Mouse (Mus musculus) liver, embryonic 14.5 days (tissue): Measurements from ENCODE around the gene Sh3gl3. TPM values are rescaled to one million over a fixed set of nuclear protein-coding genes. Genes with fewer than 3 reads are reported as not detected.

Experiments used
- ATAC-seq: fragments of 200-750 bp; cut with Nextera tagmentation; 2 replicates; pipeline ENCODE4 v1.8.0; 2017; ENCODE audit warnings: moderate number of reproducible peaks, mild to moderate bottlenecking, moderate library complexity; ENCODE audit not compliant: insufficient read depth
- DNase-seq, 3 experiments: peaks; one replicate each; pipeline ENCODE4 v3.0.0-alpha.2; 2012 to 2013; ENCODE audit warnings: low read depth in 3 of 3, low spot score in 3 of 3
- H3K27ac ChIP-seq: fragments of 300-500 bp; sonication (generic); 2 replicates; pipeline ENCODE4 v1.5.1; 2014; ENCODE audit warnings: moderate library complexity, mild to moderate bottlenecking, control low read depth, inconsistent platforms
- H3K27me3 ChIP-seq: fragments of 300-500 bp; sonication (generic); 2 replicates; pipeline ENCODE4 v1.6.1; 2014; ENCODE audit warnings: mild to moderate bottlenecking, low read length, moderate library complexity; ENCODE audit not compliant: control insufficient read depth, insufficient read depth
- H3K36me3 ChIP-seq: fragments of 300-500 bp; sonication (generic); replicated peaks from 2 replicates; pipeline ENCODE4 v1.6.1; 2014; ENCODE audit warnings: low read depth; ENCODE audit not compliant: control insufficient read depth, insufficient read depth
- H3K4me1 ChIP-seq, 2 experiments: fragments of 200-500 bp in 1 of 2; fragments of 300-500 bp in 1 of 2; sonication (generic) in 1 of 2; replicated peaks; 2 replicates each; pipeline ENCODE4 v1.6.1; 2012 to 2014; ENCODE audit warnings: antibody characterized with exemption in 1 of 2, inconsistent platforms in 1 of 2, low read length in 1 of 2; ENCODE audit not compliant: control insufficient read depth in 2 of 2, insufficient read depth in 2 of 2
- H3K4me2 ChIP-seq: fragments of 300-500 bp; sonication (generic); 2 replicates; pipeline ENCODE4 v1.6.1; 2014; ENCODE audit warnings: low read depth, mild to moderate bottlenecking, control low read depth, moderate library complexity
- H3K4me3 ChIP-seq, 2 experiments: fragments of 200-500 bp in 1 of 2; fragments of 300-500 bp in 1 of 2; sonication (generic) in 1 of 2; 2 replicates each; pipeline ENCODE4 v1.5.1; 2012 to 2014; ENCODE audit warnings: low read depth in 2 of 2, low read length in 2 of 2, mild to moderate bottlenecking in 2 of 2, control low read depth in 1 of 2, inconsistent platforms in 1 of 2, moderate library complexity in 1 of 2; ENCODE audit not compliant: insufficient read depth in 1 of 2
- H3K9ac ChIP-seq: fragments of 300-500 bp; sonication (generic); replicated peaks from 2 replicates; pipeline ENCODE4 v1.6.1; 2014; ENCODE audit warnings: mild to moderate bottlenecking, control low read depth, moderate library complexity
- H3K9me3 ChIP-seq: fragments of 300-500 bp; sonication (generic); 2 replicates; pipeline ENCODE4 v1.6.1; 2016; ENCODE audit warnings: low read length, mixed read lengths; ENCODE audit not compliant: control insufficient read depth
- CTCF ChIP-seq: IDR thresholded peaks from 2 replicates; pipeline ENCODE4 v1.5.1; 2016; ENCODE audit warnings: antibody characterized with exemption, low read depth, control low read depth
- EP300 ChIP-seq: IDR thresholded peaks from 2 replicates; pipeline ENCODE4 v1.6.1; 2016; ENCODE audit warnings: antibody characterized with exemption, low read depth
- WGBS: fragments of 180-500 bp; shearing (Covaris S2); extraction: QIAGEN DNeasy Blood & Tissue Kit; methylation state at CpG from one replicate; pipeline ENCODE4 v1.1.7; 2014; ENCODE audit not compliant: insufficient replicate concordance; 5-methylcytosine and 5-hydroxymethylcytosine counted together
- polyA plus RNA-seq, 2 experiments: library from polyadenylated mRNA; depleted of rRNA in 1 of 2; stranded (reverse) in 1 of 2; unstranded in 1 of 2; fragments of >200 nt; fragmentation: Nextera tagmentation in 1 of 2; extraction: Ambion mirVana in 1 of 2; gene quantifications; 2 replicates each; pipeline versions ENCODE4 v1.2.1 to v1.2.3; 2012 to 2014

The Sh3gl3 gene
- polyA plus RNA-seq, 2 experiments = 0.09 to 0.13 TPM

DNA sequence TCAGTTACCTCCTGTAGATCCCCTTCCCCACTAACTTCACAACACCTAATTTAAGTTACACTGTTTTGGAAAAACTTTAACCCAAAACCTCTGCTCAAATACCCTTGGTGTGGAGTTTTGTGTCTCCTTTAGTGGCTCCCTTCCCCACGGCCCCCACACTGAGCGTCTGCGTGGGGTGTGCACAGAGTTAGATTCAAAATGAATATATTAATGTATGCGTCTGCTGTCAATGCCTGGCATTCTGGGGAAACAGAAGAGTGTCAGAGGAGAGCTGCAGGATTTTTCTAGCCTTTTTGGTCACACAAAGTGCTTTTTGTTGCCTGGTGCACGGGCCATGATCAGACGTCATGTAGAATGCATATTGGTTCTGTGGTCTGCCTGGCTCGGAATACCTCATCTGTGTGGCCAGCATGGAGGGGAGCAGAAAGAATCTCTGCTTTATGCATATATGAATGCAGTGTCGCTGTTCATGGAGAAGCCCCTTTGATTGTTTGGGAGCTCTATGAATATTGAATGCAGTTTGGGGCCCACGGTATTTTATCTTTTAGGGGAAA, 47.8 kb downstream of the Sh3gl3 start:
- H3K36me3 ChIP-seq = no peaks in the 10 kb centered on the region

DNA sequence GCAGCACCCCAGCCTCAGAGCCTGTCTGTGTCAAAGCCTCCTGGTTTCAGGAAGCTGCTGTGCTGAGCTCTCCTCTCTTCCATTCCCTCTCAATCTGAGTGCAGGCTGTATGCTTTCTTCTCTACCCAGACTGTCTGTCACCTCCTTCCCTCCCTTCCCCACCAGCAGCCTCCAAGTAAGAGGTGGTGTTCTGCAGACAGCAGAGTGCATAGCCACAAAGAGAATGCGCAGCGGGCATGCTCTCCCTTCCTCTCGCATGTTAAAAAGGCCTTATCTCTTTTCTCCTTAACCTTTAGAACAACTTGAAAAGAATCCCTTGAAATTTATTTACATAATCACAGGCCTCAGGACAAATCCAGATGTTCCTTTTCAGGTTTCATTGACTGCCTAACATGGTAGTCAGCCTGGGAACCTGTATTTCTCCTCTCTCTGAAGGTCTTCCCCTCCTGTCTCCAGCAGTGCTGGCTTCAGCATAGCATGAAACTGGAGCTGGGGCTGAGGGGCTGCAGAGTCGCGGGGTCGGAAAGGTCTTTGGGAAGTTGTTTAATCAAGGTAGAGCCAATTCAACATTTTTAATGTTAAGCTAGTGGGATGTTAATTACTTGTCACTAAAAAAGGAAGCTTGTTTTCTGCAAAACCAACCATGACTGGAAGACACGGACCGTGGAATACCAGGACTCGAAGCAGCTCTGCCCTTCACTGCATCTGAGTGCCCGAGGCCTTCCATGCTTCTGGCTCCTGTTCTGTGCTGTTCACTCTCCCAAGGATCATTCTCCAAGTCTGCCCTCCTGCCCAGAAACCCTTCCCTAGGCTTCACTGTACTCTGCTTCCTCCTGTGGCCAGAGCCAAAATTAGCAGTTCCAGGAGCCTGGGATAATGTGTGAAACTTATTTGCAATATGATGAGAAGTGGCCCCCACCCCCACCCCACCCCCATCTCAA, 50.5 kb downstream of the Sh3gl3 start:
- no peak overlapping the region for H3K27ac ChIP-seq
- TF ChIP-seq CTCF (no peak), EP300 (no peak)
- H3K4me3 ChIP-seq = no peak overlapping the region
- 47% methylated on average over 10 of the region's 10 CpGs for WGBS
- no peaks in the 10 kb centered on the region for H3K4me1 ChIP-seq
- H3K9me3 ChIP-seq = no peaks in the 10 kb centered on the region
- H3K36me3 ChIP-seq = no peaks in the 10 kb centered on the region
- no peaks in the 10 kb centered on the region for H3K27me3 ChIP-seq
- no peak for DNase-seq
- H3K9ac ChIP-seq = no peak overlapping the region
- H3K4me2 ChIP-seq = no peak overlapping the region
- no peak for ATAC-seq

More for the DNA sequence above, 47.8 kb downstream of the Sh3gl3 start:
- no peak for ATAC-seq
- Histone ChIP-seq H3K9me3 (no peaks in the 10 kb centered on the region), H3K4me3 (no peak overlapping the region), H3K27me3 (no peaks in the 10 kb centered on the region), H3K4me1 (no peaks in the 10 kb centered on the region), H3K27ac (no peak overlapping the region), H3K9ac (no peak overlapping the region), H3K4me2 (no peak overlapping the region)
- DNase-seq = no peak
- 72% methylated on average over 9 of the region's 9 CpGs for WGBS
- TF ChIP-seq EP300 (no peak), CTCF (no peak)

DNA sequence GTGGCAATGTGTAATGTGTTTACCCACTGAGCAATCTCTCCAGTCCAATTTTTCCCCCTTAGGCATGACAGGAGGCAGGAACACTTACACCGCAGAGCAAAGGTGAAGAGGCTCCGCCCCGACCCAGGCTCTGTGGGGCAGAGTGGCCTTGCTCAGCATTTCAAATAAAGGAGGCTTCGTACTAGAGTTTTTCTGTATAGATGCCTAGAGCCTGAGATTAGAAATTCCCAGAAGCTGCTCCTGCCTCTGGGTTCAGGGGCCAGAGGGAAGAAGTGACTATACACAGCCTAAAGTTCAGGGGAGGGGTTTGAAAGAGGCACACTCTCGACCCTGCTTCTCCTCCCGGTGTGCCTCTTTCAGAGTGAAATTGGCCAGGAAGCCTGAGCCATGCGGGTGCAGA, 59.6 kb downstream of the Sh3gl3 start:
- H3K9me3 ChIP-seq = no peaks in the 10 kb centered on the region
- no peak for DNase-seq
- no peaks in the 10 kb centered on the region for H3K27me3 ChIP-seq
- TF ChIP-seq CTCF = no peak
- 67% methylated on average over 7 of the region's 7 CpGs for WGBS
- ATAC-seq = no peak
- no peak overlapping the region for H3K9ac ChIP-seq
- peaks cover 0 to 4% of the 10 kb centered on the region in 2 experiments; a peak in 2 of 4 replicates for H3K4me1 ChIP-seq
- H3K4me3 ChIP-seq = no peak overlapping the region
- H3K4me2 ChIP-seq = no peak overlapping the region
- H3K36me3 ChIP-seq = no peaks in the 10 kb centered on the region
- H3K27ac ChIP-seq = no peak overlapping the region

DNA sequence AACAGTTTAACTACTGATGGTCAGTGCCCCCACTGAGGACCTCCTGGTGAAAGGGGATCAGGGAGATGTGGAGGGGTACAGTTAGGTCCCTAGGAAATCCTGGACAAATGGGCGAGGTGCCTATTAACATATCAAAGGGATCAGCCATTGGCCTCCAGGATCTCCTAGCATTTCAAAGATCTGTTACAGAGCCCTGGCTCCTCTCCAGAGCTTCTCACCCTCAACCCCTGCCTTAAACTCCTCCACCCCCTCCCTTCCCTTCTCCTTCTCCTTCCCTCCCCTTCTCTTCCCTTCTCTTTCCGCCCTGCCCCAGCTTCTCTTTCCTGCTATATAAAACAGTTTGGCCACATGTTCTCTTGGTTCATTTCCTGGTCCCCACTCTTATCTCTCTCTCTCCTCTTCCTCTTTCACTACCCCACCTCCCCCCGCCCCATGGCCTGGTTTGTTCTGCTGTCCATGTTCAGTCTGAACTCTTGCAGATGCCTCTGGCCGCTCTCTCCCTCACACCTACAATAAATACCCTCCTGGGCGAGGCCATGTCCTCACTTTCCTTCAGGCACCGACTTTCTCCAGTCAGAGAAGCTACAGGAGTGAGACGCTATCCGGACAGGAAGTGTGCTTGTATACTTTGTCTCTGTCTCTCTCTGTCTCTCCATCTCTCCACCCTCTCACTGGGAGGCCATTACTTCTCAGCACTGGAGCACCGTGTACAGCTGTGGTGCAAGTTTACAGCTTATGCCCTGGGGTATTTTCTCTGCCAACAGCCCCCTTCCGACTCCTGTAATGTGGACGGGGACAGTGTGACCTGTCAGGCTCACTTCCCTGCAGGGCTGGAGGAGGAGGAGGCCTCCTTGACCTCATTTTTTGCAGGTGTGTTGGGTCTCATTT, 60.6 kb downstream of the Sh3gl3 start:
- H3K27me3 ChIP-seq = no peaks in the 10 kb centered on the region
- no peaks in the 10 kb centered on the region for H3K36me3 ChIP-seq
- ATAC-seq = no peak
- H3K9me3 ChIP-seq = no peaks in the 10 kb centered on the region
- WGBS = 27% methylated on average over 11 of the region's 11 CpGs
- peaks cover 0 to 4% of the 10 kb centered on the region in 2 experiments; a peak in 2 of 4 replicates for H3K4me1 ChIP-seq
- no peak overlapping the region for H3K4me3 ChIP-seq
- H3K27ac ChIP-seq = no peak overlapping the region
- H3K4me2 ChIP-seq = no peak overlapping the region
- no peak overlapping the region for H3K9ac ChIP-seq
- no peak for TF ChIP-seq CTCF
- no peak for TF ChIP-seq EP300
- DNase-seq = no peak
